Mouse (Mus musculus) neural tube, postnatal 0 days (tissue): ENCODE results near the gene Olfr1242. TPM values are rescaled to one million over a fixed set of nuclear protein-coding genes. Genes with fewer than 3 reads are reported as not detected.

ENCODE experiments used
- polyA plus RNA-seq: library from polyadenylated mRNA; unstranded; fragments of >200 nt; fragmentation: Nextera tagmentation; extraction: Ambion mirVana; gene quantifications from 2 replicates; pipeline ENCODE4 v1.2.1, GENCODE M21; 2015

Gene Olfr1242
- polyA plus RNA-seq = not detected in 2 replicates

GRCm38 (mm10) chr2:89498235-89498634 is at the start of gene Olfr1242:
Gene Olfr1242 (minus strand): TSS chr2:89498335.

DNA sequence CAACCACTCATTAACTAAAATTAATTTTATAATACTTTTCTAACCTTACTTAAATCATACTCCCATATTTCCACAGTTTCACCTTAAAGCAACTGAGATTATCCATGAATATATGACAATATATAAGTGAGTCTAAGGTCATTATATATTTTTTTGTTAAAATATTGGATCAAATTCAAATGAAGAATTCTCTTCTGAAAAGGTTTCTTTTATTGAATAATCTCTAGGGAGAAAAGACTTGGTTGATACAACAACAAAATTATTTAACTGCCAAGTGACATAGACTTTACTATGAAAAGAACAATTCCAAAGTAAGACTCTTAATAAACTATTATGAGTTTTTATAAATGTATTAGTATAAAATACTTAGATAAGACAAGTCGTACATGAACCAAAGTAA is 33.3 kb upstream of the Olfr1242 start, which contains the start of gene Olfr1243:
Gene Olfr1243, minus strand, starts transcription at position 101 of the 400 bp plus-strand sequence.

DNA sequence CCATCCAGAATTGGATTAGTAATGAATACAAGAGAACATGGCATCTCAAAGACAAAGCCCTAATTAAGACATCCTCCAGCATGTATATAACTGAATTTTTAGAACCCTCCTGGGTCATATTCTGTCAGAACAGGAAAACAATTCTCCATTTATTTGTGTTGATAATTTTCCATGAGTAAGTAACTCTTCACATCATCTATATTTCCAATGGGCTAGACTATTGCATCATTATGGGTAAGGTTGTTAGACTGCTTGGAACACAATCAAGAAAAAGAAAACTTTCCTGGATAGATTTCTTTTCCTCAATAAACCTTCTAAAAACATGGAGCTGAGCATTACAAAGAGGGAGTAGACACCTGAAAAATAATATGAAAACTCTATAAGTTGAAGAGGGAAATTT is 11.1 kb downstream of the Olfr1242 start, which contains the start of gene Olfr1241:
Gene Olfr1241, minus strand, starts transcription at position 101 of the 400 bp plus-strand sequence.

DNA sequence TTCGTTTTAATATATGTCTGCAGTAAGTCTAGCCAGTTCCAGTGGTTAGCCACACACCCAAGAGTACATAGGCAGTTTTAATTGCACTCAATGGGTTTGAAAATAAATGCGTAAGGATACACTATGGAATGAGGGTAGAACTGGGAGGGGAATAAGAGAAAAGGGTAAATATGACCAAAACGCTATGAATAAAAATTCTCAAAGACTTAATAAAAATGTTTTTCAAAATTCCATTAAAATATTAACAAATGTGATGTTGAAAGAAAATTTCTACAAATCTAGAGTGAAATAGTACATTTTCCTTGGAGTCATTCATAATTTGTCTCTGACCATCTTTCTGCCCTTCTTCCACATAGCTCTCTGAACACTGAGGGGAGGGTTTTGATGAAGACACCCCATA is 55.2 kb downstream of the Olfr1242 start, which contains the start of gene Olfr1240:
Gene Olfr1240, minus strand, starts transcription at position 101 of the 400 bp plus-strand sequence.

Other genes starting within 250 kb of the Olfr1242 start
- not detected in 2 replicates for gene Olfr1228, start 244.3 kb downstream of the Olfr1242 start, polyA plus RNA-seq
- not detected in 2 replicates for gene Olfr1229, start 210.3 kb downstream of the Olfr1242 start, polyA plus RNA-seq
- not detected in 2 replicates for gene Olfr1230, start 201.1 kb downstream of the Olfr1242 start, polyA plus RNA-seq
- not detected in 2 replicates for gene Olfr1231, start 191.3 kb downstream of the Olfr1242 start, polyA plus RNA-seq
- not detected in 2 replicates for gene Olfr1232, start 168.7 kb downstream of the Olfr1242 start, polyA plus RNA-seq
- not detected in 2 replicates for gene Olfr1233, start 155.9 kb downstream of the Olfr1242 start, polyA plus RNA-seq
- gene Olfr1234, start 133.5 kb downstream of the Olfr1242 start, polyA plus RNA-seq = not detected in 2 replicates
- gene Olfr1238, start 88.7 kb downstream of the Olfr1242 start, polyA plus RNA-seq = not detected in 2 replicates
- not detected in 2 replicates for gene Olfr1239, start 77.9 kb downstream of the Olfr1242 start, polyA plus RNA-seq
- gene Olfr1240, start 55.3 kb downstream of the Olfr1242 start, polyA plus RNA-seq = not detected in 2 replicates
- not detected in 2 replicates for gene Olfr1241, start 11.2 kb downstream of the Olfr1242 start, polyA plus RNA-seq
- not detected in 2 replicates for gene Olfr1243, start 33.2 kb upstream of the Olfr1242 start, polyA plus RNA-seq
- not detected in 2 replicates for gene Olfr1245, start 80.1 kb upstream of the Olfr1242 start, polyA plus RNA-seq
- gene Olfr1246, start 94.8 kb upstream of the Olfr1242 start, polyA plus RNA-seq = not detected in 2 replicates
- not detected in 2 replicates for gene Olfr1247, start 115.8 kb upstream of the Olfr1242 start, polyA plus RNA-seq
- not detected in 2 replicates for gene Olfr1248, start 119.9 kb upstream of the Olfr1242 start, polyA plus RNA-seq
- gene Olfr1249, start 136.6 kb upstream of the Olfr1242 start, polyA plus RNA-seq = not detected in 2 replicates
- not detected in 2 replicates for gene Olfr1250, start 163.1 kb upstream of the Olfr1242 start, polyA plus RNA-seq
- gene Olfr1251, start 173.6 kb upstream of the Olfr1242 start, polyA plus RNA-seq = not detected in 2 replicates
- gene Olfr1252, start 226.7 kb upstream of the Olfr1242 start, polyA plus RNA-seq = not detected in 2 replicates